Mouse (Mus musculus): Measurements from ENCODE around the gene Ccrl2. TPM values are rescaled to one million over a fixed set of nuclear protein-coding genes. Genes with fewer than 3 reads are reported as not detected.

The Ccrl2 gene
- polyA plus RNA-seq (2015; fragmentation: Nextera tagmentation; extraction: Ambion mirVana), result 1.8 and 2.1 TPM in 2 replicates

DNA sequence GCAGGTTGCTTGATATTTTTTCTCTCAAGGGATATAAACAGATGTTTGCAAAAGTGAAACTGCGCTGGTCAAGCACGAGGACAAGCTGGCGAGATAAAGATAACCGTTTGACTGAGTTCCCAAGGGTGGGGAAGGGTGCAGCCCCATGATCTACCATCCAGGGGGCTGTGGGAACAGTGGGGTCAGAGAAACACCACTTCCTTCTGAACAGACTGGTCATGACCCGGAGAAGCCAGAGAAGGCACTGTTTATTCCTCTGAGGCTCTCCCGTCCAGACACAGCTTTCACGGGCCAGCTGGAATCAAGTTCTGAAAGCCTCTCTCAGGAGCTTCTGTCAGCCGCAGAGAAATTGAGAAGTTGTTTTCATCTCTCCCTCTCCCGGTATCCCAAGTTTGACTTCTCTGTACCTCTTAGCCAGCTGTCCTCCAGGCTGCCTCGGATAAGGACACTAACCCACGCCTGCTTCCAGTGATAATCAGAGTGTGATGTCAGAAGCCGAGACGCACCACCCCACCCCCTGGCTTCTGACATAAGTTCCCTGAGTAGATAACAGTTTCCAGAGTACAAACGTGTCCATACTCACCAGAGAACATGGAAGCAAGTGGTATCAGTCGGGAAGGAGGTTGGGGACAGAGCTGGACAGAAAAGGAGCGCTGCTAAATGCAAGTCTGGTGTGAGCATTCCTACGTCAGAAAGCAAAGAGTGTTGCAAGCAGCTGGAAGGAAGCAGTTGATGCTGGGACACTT, at the start of gene Ccrl2:
Gene Ccrl2 (minus strand): TSS at position 722 of the 746 bp plus-strand sequence.
- WGBS, result 66% methylated on average over 17 of the region's 17 CpGs
- H3K4me2 ChIP-seq (replicated peaks), result peak within 1 kb of the TSS; percentile 22; the same call in 1 of the 2 replicates

DNA sequence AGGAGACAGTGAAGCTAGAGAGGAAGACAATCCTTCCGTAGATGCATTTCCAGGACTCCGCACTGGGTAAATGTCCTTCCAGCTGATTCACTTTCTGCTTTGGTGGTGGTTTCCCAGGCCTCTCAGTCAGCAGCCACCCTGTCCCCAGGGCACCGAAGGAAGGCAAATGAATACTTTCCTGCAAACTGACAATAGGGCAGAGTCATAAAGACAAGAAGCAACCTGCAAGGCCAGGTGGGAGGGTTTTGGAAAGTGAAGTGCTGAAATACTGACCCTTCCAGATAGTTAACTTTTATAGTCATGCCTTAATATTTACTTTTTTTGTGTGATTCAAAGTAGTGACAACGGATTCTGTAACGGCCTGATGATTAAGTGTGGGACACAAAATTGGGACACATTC, 46.6 kb upstream of the Ccrl2 start:
- H3K4me2 ChIP-seq (replicated peaks), result no peak overlapping the region
- no peaks in the 10 kb centered on the region for H3K4me1 ChIP-seq (replicated peaks)
- no peaks in the 10 kb centered on the region for H3K9me3 ChIP-seq
- no peak overlapping the region for H3K9ac ChIP-seq (replicated peaks)
- H3K27ac ChIP-seq, result no peak overlapping the region
- no peaks in the 10 kb centered on the region for H3K36me3 ChIP-seq
- WGBS, result 94% methylated on average over 5 of the region's 5 CpGs
- ATAC-seq, result no peak
- no peaks in the 10 kb centered on the region for H3K27me3 ChIP-seq
- H3K4me3 ChIP-seq (replicated peaks), result no peak overlapping the region

More for the DNA sequence above, at the start of gene Ccrl2:
- Histone ChIP-seq H3K27ac (no peak within 1 kb of the TSS), H3K4me3 (replicated peaks) (no peak within 1 kb of the TSS), H3K27me3 (no peaks in the 10 kb centered on the region), H3K36me3 (no peaks in the 10 kb centered on the region), H3K9me3 (no peaks in the 10 kb centered on the region), H3K9ac (replicated peaks) (no peak within 1 kb of the TSS), H3K4me1 (replicated peaks) (no peaks in the 10 kb centered on the region)
- ATAC-seq, result no peak

DNA sequence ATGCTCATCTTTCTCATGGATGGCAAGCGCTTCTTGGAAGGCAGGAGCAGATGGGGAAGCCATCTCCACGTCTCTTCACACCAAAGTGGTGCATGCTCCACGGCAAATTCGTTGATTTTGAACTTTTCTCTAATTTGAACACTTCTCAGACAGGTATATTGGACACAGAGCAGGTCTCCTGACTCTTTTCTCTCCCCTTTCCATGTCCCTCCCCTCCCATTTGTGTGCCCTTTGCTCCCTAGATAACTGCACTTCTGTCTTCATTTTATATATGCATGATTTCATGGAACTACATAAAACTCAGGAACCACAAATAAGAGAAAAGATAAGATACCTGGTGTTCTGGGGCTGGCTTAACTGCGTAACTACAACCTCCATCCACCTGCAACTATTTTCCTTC, 46.0 kb upstream of the Ccrl2 start:
- Histone ChIP-seq H3K36me3 (no peaks in the 10 kb centered on the region), H3K27ac (no peak overlapping the region), H3K9me3 (no peaks in the 10 kb centered on the region), H3K9ac (replicated peaks) (no peak overlapping the region), H3K4me1 (replicated peaks) (no peaks in the 10 kb centered on the region), H3K4me3 (replicated peaks) (no peak overlapping the region), H3K27me3 (no peaks in the 10 kb centered on the region), H3K4me2 (replicated peaks) (no peak overlapping the region)
- ATAC-seq, result no peak
- 89% methylated on average over 5 of the region's 5 CpGs for WGBS

DNA sequence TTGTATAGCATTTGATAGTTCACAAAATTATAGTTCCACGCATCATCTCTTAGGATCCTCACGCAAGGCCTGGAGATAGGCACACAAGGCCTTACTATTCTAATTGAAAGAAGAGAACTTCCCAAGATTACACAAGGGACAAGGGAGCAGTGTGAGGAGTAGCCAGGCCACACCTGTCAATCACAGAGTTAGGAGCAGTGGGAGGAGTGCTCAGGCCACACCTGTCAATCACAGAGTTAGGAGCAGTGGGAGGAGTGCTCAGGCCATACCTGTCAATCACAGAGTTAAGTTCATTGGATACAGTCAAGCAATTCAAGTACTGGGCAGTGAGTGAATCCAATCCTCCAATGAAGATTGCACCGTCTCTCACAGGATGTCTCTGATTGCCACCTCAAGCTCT, 43.1 kb upstream of the Ccrl2 start:
- H3K9ac ChIP-seq (replicated peaks), result no peak overlapping the region
- H3K36me3 ChIP-seq, result no peaks in the 10 kb centered on the region
- H3K4me3 ChIP-seq (replicated peaks), result no peak overlapping the region
- ATAC-seq, result no peak
- H3K4me2 ChIP-seq (replicated peaks), result no peak overlapping the region
- no peaks in the 10 kb centered on the region for H3K27me3 ChIP-seq
- 91% methylated on average over 3 of the region's 3 CpGs for WGBS
- no peak overlapping the region for H3K27ac ChIP-seq
- no peaks in the 10 kb centered on the region for H3K9me3 ChIP-seq
- H3K4me1 ChIP-seq (replicated peaks), result no peaks in the 10 kb centered on the region

DNA sequence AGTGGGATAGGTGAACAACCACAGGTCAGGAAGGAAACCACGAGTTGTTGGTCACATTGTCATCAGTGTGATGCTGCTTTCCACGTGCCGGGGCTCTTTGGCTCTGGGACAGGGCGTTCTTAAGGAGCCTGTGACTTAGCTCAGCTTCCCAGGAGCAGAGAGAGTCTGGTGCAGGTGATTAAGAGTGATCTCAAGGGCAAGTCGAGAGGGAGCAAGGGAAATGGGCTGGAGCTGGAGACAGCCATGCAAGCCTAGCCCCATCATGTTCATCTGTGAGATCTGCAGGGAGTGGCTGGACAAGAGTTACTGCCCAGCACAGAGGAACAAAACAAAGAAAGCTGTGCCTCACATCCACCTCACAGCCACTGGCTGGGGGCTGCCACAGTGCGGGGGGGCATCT, 40.2 kb upstream of the Ccrl2 start:
- Histone ChIP-seq H3K4me3 (replicated peaks) (no peak overlapping the region), H3K27ac (no peak overlapping the region), H3K4me2 (replicated peaks) (no peak overlapping the region), H3K4me1 (replicated peaks) (no peaks in the 10 kb centered on the region), H3K9ac (replicated peaks) (no peak overlapping the region), H3K36me3 (no peaks in the 10 kb centered on the region), H3K27me3 (no peaks in the 10 kb centered on the region), H3K9me3 (no peaks in the 10 kb centered on the region)
- whole genome bisulfite sequencing, result 64% methylated on average over 6 of the region's 6 CpGs
- no peak for ATAC-seq

DNA sequence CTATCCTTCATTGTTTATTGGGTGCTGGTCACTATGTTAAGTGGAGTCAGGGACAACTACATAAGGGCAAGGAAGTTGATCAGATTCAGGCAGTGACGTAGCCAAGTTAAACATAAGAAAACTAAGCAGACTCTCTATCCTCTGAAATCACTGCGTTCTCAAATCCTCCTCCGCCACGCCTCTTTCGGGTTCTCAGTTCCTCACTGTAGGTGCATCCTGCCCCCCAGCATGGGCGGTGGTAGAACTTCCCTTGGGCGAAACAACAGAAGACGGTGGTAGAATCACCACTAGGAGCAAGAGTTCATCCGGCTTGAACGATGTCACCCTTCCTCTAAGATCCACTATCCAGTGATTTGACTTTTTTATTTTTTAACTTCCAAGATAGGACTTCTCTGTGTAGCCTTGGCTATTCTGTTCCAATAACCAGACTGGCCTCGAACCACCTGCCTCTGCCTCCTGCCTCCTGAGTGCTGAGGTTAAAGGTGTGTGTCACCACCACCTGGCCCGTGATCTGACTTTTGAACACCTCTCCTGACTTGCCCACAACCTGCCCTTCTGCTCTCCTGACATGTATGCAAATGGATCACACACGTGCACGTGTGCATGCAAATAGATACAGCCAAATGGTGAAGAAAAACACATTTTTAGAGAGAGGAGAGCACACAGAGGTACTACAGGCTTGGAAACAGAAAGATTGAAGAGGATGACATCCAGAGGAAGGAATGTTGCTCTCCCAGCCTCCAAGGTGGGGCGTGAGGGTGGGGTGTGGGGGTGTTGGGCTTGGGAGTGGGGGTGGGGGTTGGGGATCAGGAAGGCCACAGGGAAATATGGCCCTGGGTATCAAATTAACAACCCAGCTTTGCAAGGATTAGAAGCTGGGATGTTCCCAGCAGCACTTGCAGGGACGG, 39.4 kb upstream of the Ccrl2 start:
- no peaks in the 10 kb centered on the region for H3K9me3 ChIP-seq
- H3K4me1 ChIP-seq (replicated peaks), result no peaks in the 10 kb centered on the region
- no peak overlapping the region for H3K27ac ChIP-seq
- ATAC-seq, result no peak
- no peak overlapping the region for H3K9ac ChIP-seq (replicated peaks)
- H3K4me2 ChIP-seq (replicated peaks), result no peak overlapping the region
- WGBS, result 88% methylated on average over 16 of the region's 16 CpGs
- H3K36me3 ChIP-seq, result no peaks in the 10 kb centered on the region
- no peak overlapping the region for H3K4me3 ChIP-seq (replicated peaks)
- H3K27me3 ChIP-seq, result no peaks in the 10 kb centered on the region

DNA sequence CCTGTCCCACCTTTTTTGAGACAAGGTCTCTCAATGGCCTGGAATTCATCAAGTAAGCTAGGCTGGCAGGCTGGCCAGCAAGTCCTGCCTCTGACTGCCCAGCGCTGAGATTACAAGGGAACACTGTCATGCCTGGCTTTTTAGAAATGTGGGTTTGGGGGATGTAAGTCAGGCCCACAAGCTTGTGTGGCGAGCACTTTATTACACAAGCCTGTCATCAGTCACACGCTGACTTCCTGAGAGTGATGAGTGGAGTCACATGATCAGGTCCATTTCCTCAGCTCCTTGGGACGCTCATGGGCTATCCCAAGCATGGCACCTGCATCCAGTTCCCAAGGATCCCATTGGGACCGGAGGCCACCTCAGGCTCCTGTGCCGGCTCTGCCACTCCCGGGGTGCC, 38.4 kb upstream of the Ccrl2 start:
- 87% methylated on average over 7 of the region's 7 CpGs for WGBS
- H3K9ac ChIP-seq (replicated peaks), result no peak overlapping the region
- H3K4me2 ChIP-seq (replicated peaks), result no peak overlapping the region
- no peak overlapping the region for H3K4me3 ChIP-seq (replicated peaks)
- no peaks in the 10 kb centered on the region for H3K36me3 ChIP-seq
- no peak overlapping the region for H3K27ac ChIP-seq
- ATAC-seq, result no peak
- no peaks in the 10 kb centered on the region for H3K27me3 ChIP-seq
- no peaks in the 10 kb centered on the region for H3K9me3 ChIP-seq
- no peaks in the 10 kb centered on the region for H3K4me1 ChIP-seq (replicated peaks)

DNA sequence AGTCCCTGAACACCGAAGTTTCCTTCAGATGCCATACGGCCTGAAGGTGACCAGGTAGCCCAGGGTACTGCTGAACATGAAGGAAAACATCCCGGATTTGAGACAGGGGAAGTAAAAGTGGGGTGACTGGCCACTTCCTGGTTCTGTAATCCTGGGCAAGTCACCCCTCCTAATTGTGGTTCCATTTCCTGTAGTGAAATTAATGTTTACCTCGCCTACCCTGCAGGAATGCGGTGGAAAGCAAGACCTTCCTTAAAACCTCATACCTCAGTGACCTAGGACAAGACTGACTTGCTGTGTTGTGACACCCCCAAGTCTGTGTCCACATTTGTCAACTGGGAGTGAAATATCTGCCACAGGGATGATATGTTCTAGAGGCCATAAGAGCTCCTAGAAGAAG, 37.3 kb upstream of the Ccrl2 start:
- H3K27ac ChIP-seq, result no peak overlapping the region
- H3K27me3 ChIP-seq, result no peaks in the 10 kb centered on the region
- no peaks in the 10 kb centered on the region for H3K9me3 ChIP-seq
- H3K9ac ChIP-seq (replicated peaks), result no peak overlapping the region
- H3K4me3 ChIP-seq (replicated peaks), result no peak overlapping the region
- ATAC-seq, result no peak
- H3K4me2 ChIP-seq (replicated peaks), result no peak overlapping the region
- no peaks in the 10 kb centered on the region for H3K4me1 ChIP-seq (replicated peaks)
- WGBS, result 86% methylated on average over 5 of the region's 5 CpGs
- H3K36me3 ChIP-seq, result no peaks in the 10 kb centered on the region

DNA sequence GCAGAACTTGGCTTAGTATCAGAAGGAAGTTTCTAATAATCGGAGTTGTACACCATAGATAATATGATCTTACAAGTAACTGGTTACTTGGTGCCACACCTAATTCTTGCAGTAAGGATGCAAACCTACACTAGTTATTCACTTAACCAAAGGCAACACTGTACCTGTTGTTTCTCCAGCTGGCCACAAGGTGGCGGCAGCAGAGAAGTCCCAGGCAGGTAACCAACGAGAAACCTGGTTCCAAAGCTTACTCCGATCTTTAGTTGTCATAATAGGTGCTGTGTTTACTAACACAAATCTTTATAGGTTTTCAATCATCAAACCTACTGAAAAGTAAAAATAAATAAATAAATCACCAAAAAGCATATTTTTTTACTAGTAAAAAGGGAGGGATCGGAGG, 35.8 kb upstream of the Ccrl2 start:
- Histone ChIP-seq H3K9ac (replicated peaks) (no peak overlapping the region; the same call in 1 of the 2 replicates), H3K4me3 (replicated peaks) (no peak overlapping the region), H3K27me3 (no peaks in the 10 kb centered on the region), H3K27ac (no peak overlapping the region), H3K4me2 (replicated peaks) (no peak overlapping the region), H3K9me3 (no peaks in the 10 kb centered on the region), H3K4me1 (replicated peaks) (peaks cover 8% of the 10 kb centered on the region), H3K36me3 (no peaks in the 10 kb centered on the region)
- ATAC-seq, result no peak
- 39% methylated on average over 5 of the region's 5 CpGs for WGBS

DNA sequence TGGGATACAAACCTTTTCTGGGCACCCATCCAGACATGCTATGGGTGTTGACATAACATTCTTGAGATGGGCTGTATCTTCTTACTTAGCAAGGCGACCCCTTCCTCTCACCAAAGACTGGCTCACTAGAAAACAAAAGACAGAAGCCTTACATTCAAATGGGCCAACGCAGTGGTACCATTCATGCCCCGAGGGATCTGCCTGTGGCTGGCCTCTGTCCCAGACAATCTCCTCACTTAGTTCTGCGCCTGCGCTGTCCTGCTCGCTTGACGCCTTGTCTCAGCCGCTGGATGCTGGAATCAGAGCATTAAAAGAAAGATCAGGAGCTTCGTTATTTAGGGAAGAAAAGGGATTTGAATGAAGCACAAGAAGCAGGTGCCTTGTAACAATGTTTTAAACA, 35.3 kb upstream of the Ccrl2 start:
- Histone ChIP-seq H3K27ac (no peak overlapping the region), H3K27me3 (no peaks in the 10 kb centered on the region), H3K4me3 (replicated peaks) (no peak overlapping the region), H3K4me2 (replicated peaks) (no peak overlapping the region), H3K9me3 (no peaks in the 10 kb centered on the region), H3K36me3 (no peaks in the 10 kb centered on the region), H3K9ac (replicated peaks) (no peak overlapping the region; the same call in 1 of the 2 replicates), H3K4me1 (replicated peaks) (peaks cover 8% of the 10 kb centered on the region)
- no peak for ATAC-seq
- WGBS, result 62% methylated on average over 9 of the region's 9 CpGs

DNA sequence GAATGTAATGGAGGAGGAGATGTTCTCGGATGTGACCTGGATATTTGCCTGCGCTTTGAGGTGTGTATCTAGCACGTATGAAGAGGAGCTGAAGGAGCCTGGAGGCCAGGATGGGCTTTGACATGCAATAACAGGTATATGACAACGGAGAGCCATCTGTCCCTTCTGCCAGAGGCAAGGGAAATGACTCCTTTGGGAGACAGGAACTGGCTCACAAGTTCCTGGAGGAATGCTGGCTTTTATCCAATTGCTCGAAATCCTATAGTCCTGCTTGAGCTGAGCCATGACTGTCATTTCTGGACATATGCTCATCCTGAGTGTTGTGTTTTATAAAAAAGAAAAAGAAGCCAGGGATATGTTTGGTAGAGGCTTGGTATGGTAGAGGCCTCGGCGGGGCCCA, 31.6 kb upstream of the Ccrl2 start:
- no peaks in the 10 kb centered on the region for H3K9me3 ChIP-seq
- 41% methylated on average over 7 of the region's 7 CpGs for WGBS

DNA sequence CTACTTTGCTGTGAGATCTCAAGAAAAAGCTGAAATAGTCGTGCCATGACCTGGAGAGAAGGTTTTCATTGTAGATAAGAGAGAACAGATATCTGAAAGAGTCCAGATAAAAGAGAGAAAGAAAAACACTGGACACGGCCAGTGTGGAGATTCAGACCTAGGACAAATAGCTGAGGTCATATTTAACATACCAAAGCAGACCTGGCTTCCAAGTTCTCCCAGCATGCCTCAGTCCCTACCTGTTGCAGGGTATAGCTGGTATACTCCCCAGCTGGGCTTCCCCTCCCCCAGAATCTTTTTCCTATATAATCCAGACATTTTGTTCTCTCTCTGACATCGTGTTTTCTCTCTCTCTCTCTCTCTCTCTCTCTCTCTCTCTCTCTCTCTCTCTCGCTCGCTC, 30.6 kb upstream of the Ccrl2 start:
- no peak overlapping the region for H3K9ac ChIP-seq (replicated peaks)
- no peak for ATAC-seq
- H3K4me1 ChIP-seq (replicated peaks), result peaks cover 8% of the 10 kb centered on the region
- no peak overlapping the region for H3K27ac ChIP-seq
- H3K9me3 ChIP-seq, result no peaks in the 10 kb centered on the region
- no peaks in the 10 kb centered on the region for H3K36me3 ChIP-seq
- WGBS, result 15% methylated on average over 5 of the region's 5 CpGs
- peaks cover 3% of the 10 kb centered on the region; the same call in 1 of the 2 replicates for H3K27me3 ChIP-seq
- H3K4me2 ChIP-seq (replicated peaks), result no peak overlapping the region
- H3K4me3 ChIP-seq (replicated peaks), result no peak overlapping the region

More for the DNA sequence above, 31.6 kb upstream of the Ccrl2 start:
- H3K27ac ChIP-seq, result no peak overlapping the region
- H3K27me3 ChIP-seq, result peaks cover 3% of the 10 kb centered on the region; the same call in 1 of the 2 replicates
- H3K36me3 ChIP-seq, result no peaks in the 10 kb centered on the region
- no peak overlapping the region for H3K4me2 ChIP-seq (replicated peaks)
- no peak overlapping the region for H3K9ac ChIP-seq (replicated peaks)
- peaks cover 8% of the 10 kb centered on the region for H3K4me1 ChIP-seq (replicated peaks)
- H3K4me3 ChIP-seq (replicated peaks), result no peak overlapping the region
- ATAC-seq, result no peak

Measured in midbrain, embryonic 13.5 days (tissue).